In the genomic region with DNA sequence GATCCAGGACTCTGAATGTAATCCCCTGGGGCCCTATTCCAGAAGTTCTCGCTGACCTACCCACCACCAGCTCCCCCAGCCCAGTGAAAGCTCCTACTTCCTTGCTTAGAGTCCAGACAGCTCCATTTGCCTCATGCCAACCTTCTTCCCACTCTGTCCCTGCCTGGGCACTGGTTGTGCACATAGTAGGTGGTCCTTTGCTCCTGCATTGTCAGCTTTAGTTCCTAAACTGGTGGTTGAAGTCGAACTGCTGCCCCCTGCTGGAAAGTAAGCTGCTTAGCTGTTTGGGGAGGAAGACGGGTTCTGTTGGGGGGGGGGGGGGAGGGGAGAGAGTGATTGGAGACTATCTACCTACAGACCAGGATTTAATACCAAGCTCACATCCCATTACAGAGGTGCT, we compare ENCODE assay signal across 8 mouse cellular contexts. TPM values are rescaled to one million over a fixed set of nuclear protein-coding genes. Genes with fewer than 3 reads are reported as not detected.
A peak's percentile ranks its signal among the peaks of the same experiment; 100 is the strongest.
DNase-seq lines count a peak whose midpoint lies in the region; TF ChIP-seq lines count a peak whose summit lies in the region.

No protein-coding gene starts in this region.

- peak; percentile 12 for DNase-seq in cerebellum, adult 8-10 months
- DNase-seq in cerebellum, adult 11 months = no peak
- peak in 1 of 2 experiments; percentile 51 for DNase-seq in layer of hippocampus, adult 2 months (ENCODE audit: low spot score in 2 of 2)
- DNase-seq in layer of hippocampus, adult 11-12 months (ENCODE audit: low spot score) = no peak
- DNase-seq in T-cell, adult 2 months (ENCODE audit: low spot score) = peak; percentile 34
- peak; percentile 39 for DNase-seq in lung, postnatal 25 days (ENCODE audit: low spot score)
- no peak for DNase-seq in left cerebral cortex, adult 8-10 months (ENCODE audit: low spot score in 2 of 2)
- DNase-seq in left cerebral cortex, postnatal 36 days (ENCODE audit: low spot score in 2 of 2) = no peak

- intact Hi-C loops in left cerebral cortex, postnatal 36 days (cut with DNase I) = loop anchor here (10.0 kb wide), 1 partner anchor 205 kb away; a partner anchor contains a TSS

- peak; percentile 66 for TF ChIP-seq CTCF in layer of hippocampus, adult 2 months (conservative IDR thresholded peaks at IDR 0.05)

- H3K27ac ChIP-seq in layer of hippocampus, adult 2 months = no peak overlapping the region

- no peak overlapping the region for H3K4me3 ChIP-seq in layer of hippocampus, adult 2 months

RNA-seq across cellular contexts. Expression of a gene that starts 2.4 kb away (rescaled TPM):
- not detected for total RNA-seq in layer of hippocampus, adult 2 months (2021)
- not detected for total RNA-seq in left cerebral cortex, adult 8-10 months (2022)
- not detected for total RNA-seq in left cerebral cortex, postnatal 36 days (2021)

RNA-seq across cellular contexts. Expression of a gene that starts 9.2 kb away (rescaled TPM):
- 1 to 10 TPM; 4.4 to 5.7 TPM for total RNA-seq in layer of hippocampus, adult 2 months (2021)
- 10 to 100 TPM; 17.5 to 19.4 (median 18.5) TPM for total RNA-seq in left cerebral cortex, adult 8-10 months (2022)
- total RNA-seq in left cerebral cortex, postnatal 36 days (2021) = 10 to 100 TPM; 15.7 to 20.3 TPM

RNA-seq across cellular contexts. Expression of a gene that starts 10.3 kb away (rescaled TPM):
- not detected for total RNA-seq in layer of hippocampus, adult 2 months (2021)
- total RNA-seq in left cerebral cortex, adult 8-10 months (2022) = not detected
- total RNA-seq in left cerebral cortex, postnatal 36 days (2021) = not detected

RNA-seq across cellular contexts. Expression of a gene that starts 19.8 kb away (rescaled TPM):
- not detected for total RNA-seq in layer of hippocampus, adult 2 months (2021)
- not detected for total RNA-seq in left cerebral cortex, adult 8-10 months (2022)
- not detected for total RNA-seq in left cerebral cortex, postnatal 36 days (2021)

RNA-seq across cellular contexts. Expression of a gene that starts 41.3 kb away (rescaled TPM):
- not detected for total RNA-seq in layer of hippocampus, adult 2 months (2021)
- total RNA-seq in left cerebral cortex, adult 8-10 months (2022) = not detected
- total RNA-seq in left cerebral cortex, postnatal 36 days (2021) = not detected

Comparison
In these comparisons a context has a peak if more than half of its experiments do, and no peak if none do; other contexts are left out.
1. DNase-seq: peak in cerebellum, adult 8-10 months (single experiment), T-cell, adult 2 months (single experiment) and lung, postnatal 25 days (single experiment); none in cerebellum, adult 11 months (single experiment), layer of hippocampus, adult 11-12 months (single experiment), left cerebral cortex, adult 8-10 months (0 of 2) and left cerebral cortex, postnatal 36 days (0 of 2).